Mouse (Mus musculus) kidney, postnatal 14 days (tissue): ENCODE data around the gene Suz12.
"Not testable (repeated sequence)": the region's sequence is repeated elsewhere in the genome, so short reads cannot be mapped to it uniquely, and the experiment has no call there.

Experiments
- DNase-seq: peaks from one replicate; pipeline ENCODE4 v3.0.0; 2022; ENCODE audit warnings: mixed read lengths

The Suz12 gene

GRCm38 (mm10) chr11:79992592-79993355 lies at the start of gene Suz12:
Suz12 (plus strand) TSS chr11:79993106.
- DNase-seq, result peak; percentile 97

- no peak for DNase-seq
These were observed 49.8 kb upstream of the Suz12 start for GRCm38 (mm10) chr11:79943136-79943535.

GRCm38 (mm10) chr11:79943601-79944000 lies 49.3 kb upstream of the Suz12 start:
- no peak for DNase-seq

- no peak for DNase-seq
These were observed 45.6 kb upstream of the Suz12 start for GRCm38 (mm10) chr11:79947265-79947664.

GRCm38 (mm10) chr11:79961346-79962124 lies 31.4 kb upstream of the Suz12 start:
- peak; percentile 17 for DNase-seq

GRCm38 (mm10) chr11:79962125-79962876 lies 30.6 kb upstream of the Suz12 start, which contains the start of gene Utp6:
Utp6 (minus strand) TSS chr11:79962390.
- peak; percentile 98 for DNase-seq

GRCm38 (mm10) chr11:79962877-79963183 lies 30.1 kb upstream of the Suz12 start:
- no peak for DNase-seq

GRCm38 (mm10) chr11:79963212-79963974 lies 29.5 kb upstream of the Suz12 start:
- DNase-seq, result no peak

GRCm38 (mm10) chr11:79965896-79966295 lies 27.0 kb upstream of the Suz12 start:
- DNase-seq, result peak; percentile 57

GRCm38 (mm10) chr11:79967752-79968151 lies 25.2 kb upstream of the Suz12 start:
- DNase-seq, result no peak

GRCm38 (mm10) chr11:79973133-79973532 lies 19.8 kb upstream of the Suz12 start:
- no peak for DNase-seq

GRCm38 (mm10) chr11:79973626-79974476 lies 19.1 kb upstream of the Suz12 start:
- DNase-seq, result peak; percentile 19

- no peak for DNase-seq
These were observed 17.5 kb upstream of the Suz12 start for GRCm38 (mm10) chr11:79975377-79975776.

GRCm38 (mm10) chr11:79976222-79976621 lies 16.7 kb upstream of the Suz12 start:
- no peak for DNase-seq

GRCm38 (mm10) chr11:79976645-79977044 lies 16.3 kb upstream of the Suz12 start:
- DNase-seq, result not testable (repeated sequence)

- not testable (repeated sequence) for DNase-seq
These were observed 15.8 kb upstream of the Suz12 start for GRCm38 (mm10) chr11:79977061-79977460.

- DNase-seq, result not testable (repeated sequence)
These were observed 15.2 kb upstream of the Suz12 start for GRCm38 (mm10) chr11:79977747-79978146.

GRCm38 (mm10) chr11:79986886-79987285 lies 6.0 kb upstream of the Suz12 start:
- DNase-seq, result no peak

GRCm38 (mm10) chr11:79987896-79988295 lies 5.0 kb upstream of the Suz12 start:
- DNase-seq, result no peak

- no peak for DNase-seq
These were observed 2.8 kb upstream of the Suz12 start for GRCm38 (mm10) chr11:79990120-79990519.

GRCm38 (mm10) chr11:79991600-79991999 lies 1.3 kb upstream of the Suz12 start:
- DNase-seq, result no peak
